Mouse (Mus musculus): ENCODE results near the gene Lpar1.
"Not testable (repeated sequence)": the region's sequence is repeated elsewhere in the genome, so short reads cannot be mapped to it uniquely, and the experiment has no call there.

Lpar1 gene

DNA sequence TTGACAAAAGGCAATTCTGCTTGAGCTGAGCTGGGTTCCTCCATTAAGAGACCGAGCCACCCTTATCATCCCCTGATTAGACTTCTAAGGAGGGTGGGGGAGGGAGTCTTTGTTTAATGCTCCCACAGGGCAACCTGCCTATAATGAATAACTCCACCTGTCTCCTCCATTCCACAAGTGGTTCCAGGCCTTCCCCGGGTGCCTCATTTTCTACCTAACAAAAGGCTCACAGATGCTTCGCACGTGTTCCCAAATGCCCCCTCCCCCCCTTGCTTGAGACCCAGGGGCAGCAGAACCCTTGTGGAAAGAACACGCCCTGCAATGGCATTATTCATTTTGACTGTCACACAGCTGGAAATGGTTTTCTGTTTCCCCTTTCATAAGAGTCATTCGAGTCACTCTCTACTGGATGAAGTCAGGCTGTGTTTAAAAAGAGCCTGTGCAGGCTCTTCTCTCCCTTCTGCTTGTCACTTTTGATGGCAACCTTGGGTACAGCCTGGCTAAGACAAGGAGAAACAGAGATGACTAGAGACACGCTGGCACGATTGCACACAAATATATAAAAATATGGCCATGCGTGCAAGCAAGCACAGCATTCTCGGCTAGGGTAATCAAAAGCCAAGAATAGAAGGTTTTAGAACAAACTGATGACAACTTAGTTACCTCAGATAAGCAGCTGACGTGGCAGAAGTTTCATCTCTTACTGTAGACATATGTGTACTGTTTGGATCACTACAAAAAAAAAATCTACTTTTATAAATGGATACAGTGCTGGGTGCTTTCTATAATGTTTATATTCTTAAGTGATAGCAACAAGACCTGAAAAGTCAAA lies 7.0 kb downstream of the Lpar1 start:
- peak in 1 of 2 experiments; percentile 55 for DNase-seq (ENCODE audit: inconsistent age in 2 of 2, low spot score in 1 of 2)

DNA sequence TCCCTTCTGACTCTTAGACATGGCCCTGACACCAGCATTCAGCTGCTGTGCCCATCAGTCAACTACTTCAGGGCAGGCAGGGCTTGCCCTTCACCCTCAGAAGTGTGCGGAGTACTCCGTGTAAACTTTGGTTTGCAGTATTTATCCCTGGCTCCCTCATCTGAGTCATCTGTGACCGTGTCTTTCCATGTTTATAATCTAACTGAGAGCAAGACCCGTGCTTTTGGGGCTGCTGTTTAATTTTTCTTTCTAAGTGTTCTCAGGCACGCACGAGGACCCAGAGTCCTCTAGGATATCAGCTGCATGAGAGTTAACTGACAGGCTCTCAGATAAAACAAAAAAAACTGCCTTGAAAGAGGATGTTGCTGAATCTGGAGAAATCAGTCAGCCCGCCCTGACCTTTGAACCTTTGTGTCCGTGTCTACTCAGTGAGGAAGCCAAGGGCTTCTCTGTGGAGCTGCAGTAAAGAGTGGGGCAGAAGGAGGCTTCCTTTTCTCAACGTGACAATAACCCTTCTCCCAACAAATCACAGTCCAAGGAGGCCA lies 7.7 kb downstream of the Lpar1 start:
- peak; percentile 70 to 85 for DNase-seq (ENCODE audit: inconsistent age in 2 of 2, low spot score in 1 of 2)

DNA sequence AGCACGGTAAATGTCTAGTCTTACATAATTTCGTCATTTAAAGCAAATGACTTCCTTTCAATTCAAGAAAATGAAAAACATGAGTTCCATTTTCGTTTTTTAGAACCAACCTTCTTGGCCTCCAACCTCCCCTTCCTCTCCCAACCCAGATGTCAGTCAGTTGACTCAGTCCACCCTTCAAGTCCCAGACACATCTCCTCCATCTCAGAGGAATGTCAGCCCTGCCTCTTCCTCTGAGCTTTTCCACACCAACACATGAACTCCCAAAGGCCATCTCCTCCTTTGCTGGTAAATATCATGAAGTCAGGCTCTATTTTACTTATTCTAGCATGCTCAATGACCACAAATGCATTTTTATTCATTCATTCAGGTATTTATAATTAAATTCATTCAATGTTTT lies 10.5 kb downstream of the Lpar1 start:
- no peak for DNase-seq (ENCODE audit: inconsistent age in 2 of 2, low spot score in 1 of 2)

DNA sequence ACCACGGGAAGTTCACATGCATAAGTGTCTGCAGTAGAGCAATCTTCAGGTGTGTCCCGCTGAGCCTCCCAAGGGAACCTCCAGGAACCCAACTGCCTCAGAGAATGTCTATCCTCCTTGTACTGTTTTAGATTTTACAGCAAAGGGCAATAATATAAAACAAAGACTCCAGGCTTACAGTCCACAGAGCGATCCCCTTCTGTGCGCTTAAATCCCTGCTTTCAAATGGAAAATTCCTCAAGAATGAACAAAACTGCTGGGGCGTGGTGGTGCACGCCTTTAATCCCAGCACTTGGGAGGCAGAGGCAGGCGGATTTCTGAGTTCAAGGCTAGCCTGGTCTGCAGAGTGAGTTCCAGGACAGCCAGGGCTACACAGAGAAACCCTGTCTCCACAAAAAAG lies 11.0 kb downstream of the Lpar1 start:
- not testable (repeated sequence) for DNase-seq (ENCODE audit: inconsistent age in 2 of 2, low spot score in 1 of 2)

DNA sequence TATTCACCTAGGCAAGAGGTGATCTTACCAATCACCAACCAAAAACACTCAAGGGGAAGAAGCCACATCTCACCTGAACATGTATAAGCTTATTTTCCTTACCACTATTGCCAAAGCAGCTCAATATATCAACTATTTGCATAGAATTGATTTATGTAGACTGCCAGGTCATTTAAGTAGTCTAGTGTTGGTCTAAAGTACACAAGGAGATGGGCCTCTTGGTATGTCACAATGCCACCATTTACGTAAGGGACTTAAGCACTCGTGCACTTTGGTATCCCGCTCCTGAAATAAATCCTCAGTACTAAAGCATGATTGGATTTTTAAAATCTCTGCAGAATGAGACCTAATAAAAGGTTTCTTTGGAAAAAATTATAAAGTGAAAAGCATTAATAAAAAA lies 12.9 kb downstream of the Lpar1 start:
- DNase-seq (ENCODE audit: inconsistent age in 2 of 2, low spot score in 1 of 2) = no peak

DNA sequence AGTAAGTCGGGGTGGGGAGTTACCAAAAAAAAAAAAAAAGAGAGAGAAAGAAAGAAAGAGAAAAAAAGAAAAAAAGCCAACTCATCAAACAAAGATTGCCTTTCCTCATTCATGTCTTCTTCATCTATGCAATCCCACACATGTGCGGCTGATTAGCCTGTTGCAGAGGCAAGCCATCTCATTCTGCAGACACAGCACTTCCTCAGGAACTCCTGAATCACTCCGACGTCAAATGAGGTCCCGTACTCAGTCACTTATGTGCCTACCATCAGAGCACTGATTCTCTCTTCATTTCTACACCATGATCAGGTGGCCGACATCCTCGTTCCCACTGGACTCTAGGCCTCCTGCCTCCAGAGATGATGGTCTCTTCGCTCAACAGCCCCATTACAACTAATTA lies 13.3 kb downstream of the Lpar1 start:
- DNase-seq (ENCODE audit: inconsistent age in 2 of 2, low spot score in 1 of 2) = no peak

DNA sequence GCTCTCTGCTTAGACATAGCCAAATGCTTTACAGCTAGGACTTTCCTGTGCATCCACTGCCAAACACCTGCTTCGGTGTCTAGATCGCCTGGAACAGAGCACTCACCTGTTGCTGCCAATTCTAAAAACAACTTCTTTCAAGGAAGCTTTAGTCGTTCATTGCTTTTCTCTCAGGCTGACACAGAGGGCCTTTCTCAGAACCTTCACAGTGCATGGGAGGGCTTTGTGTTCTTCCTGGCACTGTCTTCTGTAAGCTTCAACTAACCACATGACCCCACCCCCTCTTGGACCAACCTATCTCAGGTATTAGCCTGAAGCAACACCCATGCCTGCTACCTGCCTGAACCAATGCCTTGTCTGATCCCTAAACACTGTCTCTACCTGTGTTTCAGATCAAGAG lies 15.0 kb downstream of the Lpar1 start:
- DNase-seq (ENCODE audit: inconsistent age in 2 of 2, low spot score in 1 of 2) = no peak

DNA sequence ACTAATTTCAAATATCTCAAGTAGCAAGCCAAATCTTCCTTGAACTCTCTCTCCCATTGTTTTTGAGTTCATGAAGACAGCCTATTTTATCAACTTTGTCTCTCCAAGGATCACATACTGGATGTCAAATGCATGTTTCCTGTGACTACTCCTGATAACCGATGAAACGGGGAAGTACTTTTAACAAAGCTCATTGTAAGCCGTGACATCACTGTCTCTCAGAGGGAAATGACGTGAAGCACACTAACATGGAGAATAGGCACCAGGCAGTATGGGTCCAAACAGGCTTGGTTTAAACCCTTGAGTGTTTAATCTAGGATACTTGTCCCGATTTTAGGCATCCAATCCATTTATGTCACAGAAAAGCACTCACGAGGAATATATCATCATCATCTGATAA lies 17.9 kb downstream of the Lpar1 start:
- DNase-seq (ENCODE audit: inconsistent age in 2 of 2, low spot score in 1 of 2) = no peak

DNA sequence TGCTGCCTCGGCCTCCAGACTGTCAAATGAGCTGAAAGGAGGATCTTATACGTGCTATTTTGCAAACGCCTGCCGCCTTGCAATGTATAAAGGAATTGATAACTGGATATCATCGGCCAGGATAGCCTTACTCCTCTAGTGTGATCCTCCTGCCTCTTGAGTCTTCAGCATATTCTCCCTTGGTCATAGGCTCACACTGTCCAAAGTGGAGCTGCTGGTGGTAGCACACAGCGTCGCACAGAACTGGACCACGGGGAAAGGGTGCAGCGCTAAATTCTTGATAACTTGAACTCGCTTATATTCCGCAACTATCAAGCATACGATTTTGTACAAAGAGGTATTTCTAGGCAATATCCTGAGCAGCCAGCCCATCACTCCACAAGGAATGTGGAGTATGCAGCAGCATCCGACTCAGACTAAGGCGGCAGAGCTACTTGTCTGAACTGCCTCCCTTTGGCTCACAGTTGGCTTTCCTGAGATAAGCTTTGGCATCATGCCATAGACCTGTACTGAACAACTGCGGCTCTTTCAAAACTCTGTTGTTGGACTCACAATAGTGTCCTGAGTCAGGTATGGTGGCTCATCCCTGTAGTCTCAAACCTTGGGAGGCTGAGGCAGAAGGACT lies 18.9 kb downstream of the Lpar1 start:
- DNase-seq (ENCODE audit: inconsistent age in 2 of 2, low spot score in 1 of 2) = peak; percentile 35 to 73

DNA sequence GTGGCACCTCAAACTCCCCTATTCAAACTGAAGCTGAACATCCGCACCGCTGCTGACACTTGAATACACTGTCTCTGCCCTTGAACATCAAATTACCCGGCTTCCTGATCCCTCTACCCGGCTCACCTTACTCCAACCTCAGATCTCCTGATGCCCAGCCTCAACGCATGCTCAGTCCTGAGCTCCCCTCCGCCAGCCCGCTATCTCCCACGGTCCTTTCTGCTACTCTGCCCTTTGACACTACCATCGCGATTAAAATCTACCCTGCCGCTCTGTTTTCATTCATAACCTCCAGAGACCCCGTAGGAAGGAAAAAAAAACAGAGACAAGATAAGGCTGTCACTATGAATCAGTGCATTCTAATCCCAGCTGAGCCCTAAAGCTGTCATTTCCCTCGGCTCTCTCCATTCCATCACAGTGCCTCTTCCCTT lies 19.5 kb downstream of the Lpar1 start:
- peak; percentile 26 to 76 for DNase-seq (ENCODE audit: inconsistent age in 2 of 2, low spot score in 1 of 2)

DNA sequence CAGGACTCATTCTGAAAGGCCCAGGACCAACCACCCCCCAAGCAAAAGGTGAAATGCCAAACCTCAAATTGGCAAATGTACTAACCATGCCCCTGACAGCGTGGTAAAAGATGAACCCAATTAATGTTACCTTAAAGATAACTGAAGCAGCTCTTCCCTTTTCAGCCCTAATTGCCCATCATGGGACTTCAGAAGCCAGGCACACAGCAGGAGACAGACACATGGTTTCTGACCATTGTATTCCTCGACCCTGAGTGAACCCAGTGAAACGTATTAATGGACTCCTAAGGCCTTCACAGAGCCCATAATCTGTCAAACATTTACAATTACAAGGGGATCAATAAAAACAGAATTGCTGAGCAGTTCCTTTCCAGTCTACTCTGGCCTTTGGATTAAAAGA lies 20.2 kb downstream of the Lpar1 start:
- no peak for DNase-seq (ENCODE audit: inconsistent age in 2 of 2, low spot score in 1 of 2)

DNA sequence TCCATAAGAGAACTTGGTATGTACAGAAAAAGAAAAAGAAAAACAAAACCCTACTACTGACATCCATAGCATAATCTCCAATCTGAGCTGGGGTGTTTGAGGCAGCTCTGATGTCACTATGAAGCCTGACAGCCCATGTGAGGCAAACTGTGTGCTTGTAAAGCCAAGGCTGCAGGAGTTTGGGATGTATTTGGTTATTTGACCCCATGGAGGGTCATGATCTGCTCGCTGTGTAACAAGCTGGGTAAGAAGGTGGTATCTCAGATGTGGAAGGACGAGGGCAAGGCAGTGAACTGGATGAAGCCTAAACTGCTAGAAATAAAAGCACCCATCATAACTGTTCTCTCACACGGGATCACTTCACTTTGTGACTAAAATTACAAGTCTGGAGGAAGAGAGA lies 21.4 kb downstream of the Lpar1 start:
- peak in 1 of 2 experiments; percentile 21 for DNase-seq (ENCODE audit: inconsistent age in 2 of 2, low spot score in 1 of 2)

DNA sequence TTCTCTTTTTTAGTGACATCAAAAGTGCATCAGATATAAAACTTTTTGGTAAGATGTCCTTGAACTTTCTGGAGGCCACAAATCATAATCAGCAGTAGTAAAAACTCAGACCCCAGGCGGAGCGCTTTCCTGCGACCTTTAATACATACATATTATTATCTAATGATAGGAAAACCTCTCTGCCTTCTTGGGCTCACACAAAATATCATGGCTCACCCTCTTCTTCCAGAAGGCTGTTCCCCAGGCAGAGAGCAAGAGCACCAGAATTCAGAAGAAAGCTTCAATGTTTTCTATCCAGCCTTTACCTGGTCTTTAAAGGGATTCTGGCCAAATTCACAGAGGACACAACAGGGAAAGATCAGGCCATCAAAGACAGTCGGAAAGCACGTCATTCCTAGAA lies 23.0 kb downstream of the Lpar1 start:
- DNase-seq (ENCODE audit: inconsistent age in 2 of 2, low spot score in 1 of 2) = peak in 1 of 2 experiments; percentile 63

DNA sequence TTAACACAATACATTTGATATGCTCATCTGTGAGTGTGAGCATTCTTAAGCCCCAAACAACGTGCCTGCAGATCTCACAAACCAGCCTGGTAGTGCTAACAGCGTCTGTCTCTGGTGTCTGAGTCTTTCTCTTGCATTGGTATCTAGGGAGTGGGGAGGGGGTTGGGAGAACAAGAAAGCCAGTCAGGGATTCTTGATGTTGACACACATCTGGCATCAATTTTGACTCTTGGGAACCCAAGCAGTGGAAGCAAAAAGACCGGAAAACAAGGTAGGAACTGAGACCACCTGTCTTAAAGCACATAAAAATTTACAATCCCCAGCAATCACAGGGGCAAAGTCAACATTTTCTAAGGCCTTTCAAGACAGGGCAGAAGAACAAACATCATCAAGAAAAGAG lies 23.4 kb downstream of the Lpar1 start:
- no peak for DNase-seq (ENCODE audit: inconsistent age in 2 of 2, low spot score in 1 of 2)

DNA sequence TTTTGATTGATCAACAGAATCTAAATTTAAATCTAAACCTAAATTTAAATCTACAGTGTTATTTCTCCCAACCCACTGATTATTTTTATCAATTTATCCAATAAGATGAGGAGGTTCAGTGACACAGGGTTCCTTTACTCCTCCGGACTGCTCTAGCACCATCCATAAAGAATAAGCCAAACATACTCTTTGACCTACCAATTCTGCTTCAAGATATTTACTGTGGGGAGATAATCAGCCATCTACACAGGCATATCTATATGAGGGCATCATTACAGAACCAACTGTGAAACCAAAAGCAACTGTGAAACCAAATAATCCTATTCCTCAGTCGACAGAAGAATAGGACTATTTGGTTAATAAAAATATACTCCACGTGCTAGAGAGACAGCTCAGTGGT lies 25.8 kb downstream of the Lpar1 start:
- no peak for DNase-seq (ENCODE audit: inconsistent age in 2 of 2, low spot score in 1 of 2)

DNA sequence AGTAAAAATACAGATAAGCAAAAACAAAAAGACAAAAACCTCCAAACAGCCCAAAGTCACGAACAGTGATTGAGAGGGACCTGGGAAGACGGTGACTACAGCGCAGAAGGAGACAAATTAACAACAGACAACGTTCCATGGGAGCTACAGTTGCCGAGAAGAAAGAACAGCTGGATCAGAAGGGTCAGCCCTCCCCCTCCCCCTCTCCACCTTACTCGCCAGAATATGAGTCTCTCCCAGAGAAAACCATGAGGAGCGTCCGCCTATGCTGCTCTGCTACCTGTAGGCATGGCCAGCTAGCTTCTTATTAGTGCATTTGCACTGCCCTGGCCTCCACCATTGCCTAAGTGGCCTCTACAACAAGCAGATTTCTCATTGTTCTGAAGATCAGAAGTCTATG lies 32.6 kb downstream of the Lpar1 start:
- DNase-seq (ENCODE audit: inconsistent age in 2 of 2, low spot score in 1 of 2) = no peak

DNA sequence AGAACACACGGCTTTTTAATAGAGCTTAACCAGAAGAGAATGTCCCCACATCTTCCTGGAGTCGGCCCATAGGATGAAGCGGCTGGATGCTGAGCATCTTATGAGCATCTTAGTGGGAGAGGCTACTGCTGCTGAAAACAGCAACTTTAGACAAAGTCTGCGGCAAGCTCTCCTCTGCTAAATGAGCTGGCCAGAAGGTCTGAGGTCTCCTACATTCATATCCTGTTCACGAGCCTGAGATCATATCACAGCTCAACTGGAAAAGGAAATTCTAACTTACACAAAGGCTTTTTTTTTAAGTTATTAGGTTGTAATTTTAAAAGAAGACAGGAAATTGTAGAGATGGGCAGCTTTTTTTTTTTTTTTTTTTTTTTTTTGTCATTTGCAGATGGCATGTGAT lies 33.2 kb downstream of the Lpar1 start:
- DNase-seq (ENCODE audit: inconsistent age in 2 of 2, low spot score in 1 of 2) = no peak

DNA sequence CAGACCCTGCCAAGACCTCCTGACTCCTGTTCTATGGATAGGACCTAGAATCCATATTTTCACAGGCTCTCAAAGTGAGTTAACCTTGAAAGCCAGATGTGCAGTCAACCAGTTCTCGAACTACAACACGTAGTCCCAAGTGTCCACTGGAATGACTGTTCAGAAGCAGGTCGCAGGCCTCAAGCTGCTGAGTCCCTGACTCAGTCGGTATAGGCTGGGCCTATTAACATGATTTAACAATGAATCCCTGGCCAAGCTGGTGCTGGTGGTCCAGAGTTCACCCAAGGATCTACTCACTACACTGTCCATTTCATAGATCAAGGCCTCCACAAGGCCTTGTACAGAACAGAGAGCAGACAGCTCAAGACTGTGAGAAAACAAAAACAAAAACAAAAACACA lies 33.8 kb downstream of the Lpar1 start:
- DNase-seq (ENCODE audit: inconsistent age in 2 of 2, low spot score in 1 of 2) = no peak

DNA sequence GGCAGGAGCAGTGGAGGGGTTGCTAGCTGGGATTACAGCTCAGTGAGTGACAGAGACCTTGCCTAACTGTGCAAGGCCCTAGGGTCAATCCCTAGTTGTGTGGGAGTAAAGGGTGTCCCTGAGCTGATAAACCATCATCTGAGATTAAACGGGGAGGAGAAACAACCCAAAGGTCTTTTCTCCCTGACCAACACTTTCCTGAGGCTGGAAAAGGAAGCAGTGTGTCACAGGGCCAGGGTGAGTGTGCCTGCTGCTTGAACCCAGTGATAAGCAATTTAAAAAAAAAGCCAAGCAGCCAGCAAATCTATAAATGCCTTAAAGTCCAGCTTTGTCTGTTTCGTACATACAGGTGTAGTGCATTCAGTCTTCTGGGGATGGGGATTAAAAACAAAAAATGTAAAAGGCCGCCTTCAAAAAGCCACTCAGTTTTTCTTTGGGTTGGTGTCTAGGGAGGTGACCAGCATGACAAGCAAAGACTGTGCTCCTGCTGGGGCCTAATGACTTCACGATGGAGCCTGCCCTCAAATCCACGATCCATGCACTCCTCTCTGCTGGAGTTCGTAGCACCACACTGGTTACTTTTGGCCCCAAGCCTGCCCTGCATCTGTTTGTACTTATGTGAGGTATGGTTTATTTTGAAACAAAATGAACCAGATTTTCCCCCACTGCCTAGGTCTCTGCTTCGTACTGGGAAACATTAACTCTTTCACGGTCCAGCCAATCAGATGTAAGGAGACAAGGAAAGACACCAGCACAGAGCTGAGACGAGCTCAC lies 35.3 kb downstream of the Lpar1 start:
- peak in 1 of 2 experiments; percentile 49 for DNase-seq (ENCODE audit: inconsistent age in 2 of 2, low spot score in 1 of 2)

DNA sequence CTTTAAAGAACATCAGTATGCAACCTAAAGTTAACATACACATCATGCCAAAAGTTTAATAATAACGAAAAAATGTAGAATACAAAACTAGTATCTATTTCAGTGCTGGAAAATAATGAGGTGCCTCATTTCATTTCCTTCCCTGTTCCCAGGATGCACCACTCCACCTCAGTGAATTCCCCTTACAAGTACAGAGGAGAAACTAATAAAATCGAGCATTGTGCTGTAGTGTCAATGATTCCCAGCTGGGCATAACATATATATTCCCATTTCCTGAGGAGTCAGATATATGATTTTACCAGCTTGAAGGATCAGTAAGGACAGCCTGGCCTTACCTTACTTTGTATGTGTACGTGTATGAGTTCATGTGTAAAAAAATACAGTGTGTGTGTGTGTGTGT lies 36.9 kb downstream of the Lpar1 start:
- DNase-seq (ENCODE audit: inconsistent age in 2 of 2, low spot score in 1 of 2) = no peak

DNA sequence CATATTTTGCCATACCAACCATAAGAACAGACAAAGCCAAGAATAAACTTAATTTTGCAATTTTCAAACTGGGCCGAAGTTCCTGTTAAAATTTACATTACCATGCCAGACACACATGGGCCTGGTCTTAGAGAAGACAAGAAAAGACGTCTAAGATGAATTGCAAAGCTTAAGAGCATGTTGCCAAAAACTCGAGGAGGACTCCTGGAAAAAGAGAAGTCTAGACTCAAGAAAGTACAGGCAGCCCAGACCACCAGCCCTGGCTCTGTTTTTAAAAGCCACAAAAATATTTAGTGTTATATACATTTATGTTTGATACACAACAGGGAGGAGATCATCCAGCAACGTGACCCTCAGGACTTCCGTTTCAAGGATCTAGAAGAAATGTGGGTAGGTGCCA lies 37.5 kb downstream of the Lpar1 start:
- DNase-seq (ENCODE audit: inconsistent age in 2 of 2, low spot score in 1 of 2) = no peak

DNA sequence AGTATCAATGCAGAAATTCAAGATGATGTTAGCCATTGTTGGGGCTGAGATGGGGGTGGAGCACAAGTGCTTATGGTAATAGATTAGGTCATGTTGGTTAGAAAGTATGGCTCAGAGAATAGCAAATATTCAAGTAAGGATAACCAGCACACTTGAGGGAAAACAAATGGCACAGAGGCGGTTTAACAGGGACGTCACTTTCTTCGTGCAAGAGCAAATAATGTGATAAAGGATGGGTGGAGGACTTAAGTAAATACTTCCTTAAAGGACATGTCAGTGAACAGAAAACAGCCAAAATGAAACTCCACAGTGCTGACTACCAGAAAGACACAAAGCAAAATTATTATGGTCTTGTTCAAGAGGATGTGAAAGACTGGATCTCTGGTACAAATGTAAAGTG lies 42.1 kb downstream of the Lpar1 start:
- no peak for DNase-seq (ENCODE audit: inconsistent age in 2 of 2, low spot score in 1 of 2)

All from adrenal gland, adult (tissue).